Mouse (Mus musculus) liver, embryonic 14.5 days (tissue): ENCODE results near the gene Dnaja2.

ENCODE experiments used
- CTCF ChIP-seq: IDR thresholded peaks from 2 replicates; pipeline ENCODE4 v1.5.1; 2016; ENCODE audit warnings: antibody characterized with exemption, low read depth, control low read depth
- EP300 ChIP-seq: IDR thresholded peaks from 2 replicates; pipeline ENCODE4 v1.6.1; 2016; ENCODE audit warnings: antibody characterized with exemption, low read depth

DNA sequence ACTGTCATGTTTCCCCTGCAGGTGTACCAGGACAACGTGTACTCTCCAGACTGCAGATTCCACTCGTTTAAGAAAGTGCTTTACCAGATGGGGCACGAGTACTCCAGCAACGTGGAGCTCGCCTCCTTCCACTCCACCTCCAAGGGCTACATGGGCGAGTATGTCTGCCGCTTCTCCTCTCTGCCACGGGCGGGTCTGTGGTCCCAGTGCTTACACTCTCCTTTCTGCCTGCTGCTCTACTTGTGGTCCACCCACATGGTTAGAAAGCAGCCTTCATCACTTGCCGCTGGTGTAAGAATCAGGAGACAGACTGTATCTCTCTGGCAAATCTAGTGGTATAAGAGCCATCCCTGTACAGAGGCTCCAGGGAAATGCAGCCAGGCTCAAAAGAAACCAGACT, 37.2 kb downstream of the Dnaja2 start:
- TF ChIP-seq CTCF (no peak), EP300 (no peak)
